Mouse (Mus musculus): ENCODE measurements around the gene Gemin5.
"Not testable (repeated sequence)": the region's sequence is repeated elsewhere in the genome, so short reads cannot be mapped to it uniquely, and the experiment has no call there.

Gemin5 gene

GRCm38 (mm10) chr11:58168167-58168915 is at the start of gene Gemin5:
Gemin5 (minus strand) TSS chr11:58168539.
- in situ Hi-C loops (cut with MseI, MboI) = no loop called here

GRCm38 (mm10) chr11:58216823-58217222 is 48.5 kb upstream of the Gemin5 start:
- in situ Hi-C loops (cut with MseI, MboI) = no loop called here

- in situ Hi-C loops (cut with MseI, MboI) = no loop called here
Measured at GRCm38 (mm10) chr11:58215814-58216213, 47.5 kb upstream of the Gemin5 start.

- in situ Hi-C loops (cut with MseI, MboI) = not testable (repeated sequence)
Measured at GRCm38 (mm10) chr11:58215049-58215430, 46.7 kb upstream of the Gemin5 start.

GRCm38 (mm10) chr11:58214391-58215048 is 46.2 kb upstream of the Gemin5 start:
- in situ Hi-C loops (cut with MseI, MboI) = no loop called here

- in situ Hi-C loops (cut with MseI, MboI) = no loop called here
Measured at GRCm38 (mm10) chr11:58213673-58214342, 45.5 kb upstream of the Gemin5 start.

- in situ Hi-C loops (cut with MseI, MboI) = no loop called here
Measured at GRCm38 (mm10) chr11:58211682-58212067, 43.3 kb upstream of the Gemin5 start.

GRCm38 (mm10) chr11:58211062-58211681 is 42.8 kb upstream of the Gemin5 start:
- in situ Hi-C loops (cut with MseI, MboI) = no loop called here

- in situ Hi-C loops (cut with MseI, MboI) = no loop called here
Measured at GRCm38 (mm10) chr11:58210321-58210886, 42.1 kb upstream of the Gemin5 start.

GRCm38 (mm10) chr11:58201052-58201451 is 32.7 kb upstream of the Gemin5 start:
- in situ Hi-C loops (cut with MseI, MboI) = no loop called here

GRCm38 (mm10) chr11:58200226-58200625 is 31.9 kb upstream of the Gemin5 start:
- in situ Hi-C loops (cut with MseI, MboI) = no loop called here

- in situ Hi-C loops (cut with MseI, MboI) = not testable (repeated sequence)
Measured at GRCm38 (mm10) chr11:58199229-58200037, 31.1 kb upstream of the Gemin5 start, which contains the start of the genes Igtp and Irgm2. Igtp (plus strand) TSS chr11:58199556. Irgm2 (plus strand) TSS chr11:58199618.

- in situ Hi-C loops (cut with MseI, MboI) = no loop called here
Measured at GRCm38 (mm10) chr11:58198663-58199062, 30.3 kb upstream of the Gemin5 start.

- in situ Hi-C loops (cut with MseI, MboI) = no loop called here
Measured at GRCm38 (mm10) chr11:58193860-58194520, 25.7 kb upstream of the Gemin5 start.

GRCm38 (mm10) chr11:58193326-58193725 is 25.0 kb upstream of the Gemin5 start:
- in situ Hi-C loops (cut with MseI, MboI) = no loop called here

GRCm38 (mm10) chr11:58189675-58190074 is 21.3 kb upstream of the Gemin5 start:
- in situ Hi-C loops (cut with MseI, MboI) = no loop called here

GRCm38 (mm10) chr11:58183579-58183978 is 15.2 kb upstream of the Gemin5 start:
- in situ Hi-C loops (cut with MseI, MboI) = loop anchor here in 1 of 2 experiments (5.0 kb wide), 1 partner anchor 39 kb away; no protein-coding TSS in a partner anchor

GRCm38 (mm10) chr11:58180756-58181155 is 12.4 kb upstream of the Gemin5 start:
- in situ Hi-C loops (cut with MseI, MboI) = loop anchor here in 1 of 2 experiments (5.0 kb wide), 1 partner anchor 42 kb away; no protein-coding TSS in a partner anchor

GRCm38 (mm10) chr11:58179986-58180385 is 11.6 kb upstream of the Gemin5 start:
- in situ Hi-C loops (cut with MseI, MboI) = loop anchor here (5.0 to 10.0 kb wide), 3 partner anchors 42 to 125 kb away; partner anchors contain the start of gene Zfp692 (in 1 of the 2)

- in situ Hi-C loops (cut with MseI, MboI) = loop anchor here (5.0 to 10.0 kb wide), 2 partner anchors 48 to 125 kb away; partner anchors contain the start of gene Zfp692 (in 1 of the 2)
Measured at GRCm38 (mm10) chr11:58179563-58179962, 11.2 kb upstream of the Gemin5 start.
